12 mouse cellular contexts compared by ENCODE assay signal in the genomic region with DNA sequence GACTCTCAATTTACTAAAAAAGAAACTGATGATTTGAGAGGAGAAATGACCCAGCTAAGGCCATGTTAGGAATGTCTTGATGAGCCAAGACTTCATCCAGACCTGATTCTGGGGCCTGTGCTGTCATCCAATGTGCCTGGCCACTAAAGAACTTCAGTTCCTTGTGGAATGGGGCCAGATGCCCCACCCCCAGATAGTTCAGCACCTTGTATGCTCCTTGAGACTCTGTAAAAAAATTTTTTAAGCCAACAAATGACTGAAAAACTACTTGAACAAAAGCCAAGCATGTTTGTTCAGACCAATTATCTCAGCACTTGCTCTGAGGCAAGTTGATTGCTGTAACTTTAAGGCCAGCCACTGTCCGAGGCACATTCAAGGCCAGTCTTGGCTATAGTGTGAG. TPM values are rescaled to one million over a fixed set of nuclear protein-coding genes. Genes with fewer than 3 reads are reported as not detected.
"Had no signal": no experiment of that assay in that cellular context is flagged by ENCODE, and none has a peak within 500 bp of the region (broad histone marks: within the 10 kb centered on the region; RNA-seq: fewer than 3 reads in every experiment).

No protein-coding gene starts in this region.

- ATAC-seq: liver, embryonic 12.5 days; midbrain, embryonic 16.5 days had no signal

- H3K27me3 ChIP-seq: limb, embryonic 13.5 days; liver, embryonic 12.5 days; midbrain, embryonic 12.5 days; neural tube, embryonic 13.5 days had no signal

- H3K4me2 ChIP-seq: limb, embryonic 13.5 days; liver, embryonic 12.5 days; midbrain, embryonic 12.5 days; neural tube, embryonic 13.5 days had no signal

- H3K27ac ChIP-seq: kidney, postnatal 0 days; limb, embryonic 13.5 days; liver, embryonic 12.5 days; midbrain, embryonic 12.5 days; neural tube, embryonic 13.5 days had no signal

- H3K36me3 ChIP-seq: limb, embryonic 13.5 days; liver, embryonic 12.5 days; midbrain, embryonic 12.5 days; neural tube, embryonic 13.5 days had no signal

- H3K4me1 ChIP-seq: limb, embryonic 13.5 days; liver, embryonic 12.5 days; midbrain, embryonic 12.5 days; neural tube, embryonic 13.5 days had no signal

- H3K9me3 ChIP-seq: limb, embryonic 13.5 days; liver, embryonic 12.5 days; midbrain, embryonic 12.5 days; neural tube, embryonic 13.5 days had no signal

- H3K9ac ChIP-seq: limb, embryonic 13.5 days; liver, embryonic 12.5 days; midbrain, embryonic 12.5 days; neural tube, embryonic 13.5 days had no signal

- DNase-seq: kidney, adult 11 months; kidney, adult 9 months; kidney, postnatal 36 days; right cerebral cortex, postnatal 14 days; thymus, postnatal 14 days had no signal

- H3K4me3 ChIP-seq: limb, embryonic 13.5 days; liver, embryonic 12.5 days; midbrain, embryonic 12.5 days; neural tube, embryonic 13.5 days had no signal

RNA-seq across cellular contexts. Expression of a gene that starts 59.4 kb away (rescaled TPM):
- total RNA-seq: megakaryocyte-erythroid progenitor cell, adult 5-6 weeks had no signal
- polyA plus RNA-seq: midbrain, embryonic 16.5 days had no signal
